Mouse (Mus musculus) megakaryocyte, embryonic 14.5 days (primary cell): ENCODE data around the gene Trank1.

Experiments
- FLI1 ChIP-seq: IDR thresholded peaks from 2 replicates; pipeline ENCODE4 v1.6.1; 2012; ENCODE audit warnings: low read length, inconsistent platforms, mixed read lengths
- GATA1 ChIP-seq: IDR thresholded peaks from 3 replicates; pipeline ENCODE4 v1.6.1; 2012; ENCODE audit warnings: mixed read lengths, low read length, inconsistent platforms, borderline replicate concordance

DNA sequence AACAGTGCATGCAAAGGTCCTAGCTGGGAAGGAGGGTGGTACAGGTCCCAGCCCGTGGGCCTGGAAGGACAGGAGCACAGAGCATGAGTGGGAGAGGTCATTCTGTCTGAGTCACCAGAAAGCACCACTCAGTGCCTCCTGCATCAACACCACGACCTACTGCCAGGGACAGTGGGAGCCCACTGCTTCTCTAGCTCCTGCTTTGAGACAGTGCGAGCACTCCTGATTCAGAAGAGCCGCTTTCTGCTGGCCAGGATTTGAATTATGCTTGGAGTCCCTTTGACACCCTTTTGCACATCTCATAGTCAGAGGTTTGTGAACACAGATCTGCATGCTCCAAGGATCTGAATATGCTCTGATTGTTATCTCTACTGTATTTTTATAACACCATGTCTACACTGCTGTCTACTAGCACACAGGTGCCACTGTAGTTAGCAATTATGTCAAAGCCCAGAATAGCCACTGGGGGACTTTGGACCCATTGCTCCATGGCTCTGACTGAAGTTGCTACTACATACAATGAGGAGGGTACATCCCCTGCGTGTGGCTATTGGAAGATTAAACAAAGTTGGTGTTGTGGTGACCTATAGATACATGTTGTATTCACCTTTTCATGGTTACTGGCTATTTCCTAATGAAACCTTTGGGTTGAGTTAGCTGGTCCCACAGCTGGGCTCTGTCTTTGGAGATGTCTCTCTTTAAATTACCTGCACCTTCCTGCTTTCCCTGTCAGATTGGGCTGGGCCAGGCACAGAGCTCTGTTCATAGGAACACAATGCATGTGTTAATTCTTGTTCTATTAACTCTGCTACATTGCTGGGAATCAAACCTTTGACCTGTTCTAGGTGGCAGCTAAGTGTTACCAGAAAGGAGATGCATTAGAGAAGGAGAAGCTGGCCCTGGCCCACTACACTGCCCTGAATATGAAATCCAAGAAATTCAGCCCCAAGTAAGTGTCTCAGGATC, 74.3 kb downstream of the Trank1 start:
- TF ChIP-seq GATA1 (no peak), FLI1 (no peak)
